Mouse (Mus musculus) CH12.LX (cell line): ENCODE results near the gene Aldoart2. TPM values are rescaled to one million over a fixed set of nuclear protein-coding genes. Genes with fewer than 3 reads are reported as not detected.

Experiments
- DNase-seq: peaks from one replicate; pipeline ENCODE4 v3.0.0-alpha.2; 2013; ENCODE audit errors: extremely low read depth
- H3K27ac ChIP-seq: 2 replicates; pipeline ENCODE4 v1.5.1; 2012; ENCODE audit warnings: low read depth, mild to moderate bottlenecking, control low read depth, moderate library complexity; ENCODE audit not compliant: insufficient read depth
- H3K27me3 ChIP-seq: replicated peaks from 2 replicates; pipeline ENCODE3; 2012; ENCODE audit warnings: inconsistent platforms
- H3K36me3 ChIP-seq, 2 experiments: replicated peaks in 1 of 2; 2 replicates each; pipeline versions ENCODE3 to v1.6.1; 2012; ENCODE audit warnings: inconsistent platforms in 1 of 2, low read length in 1 of 2, mild to moderate bottlenecking in 1 of 2, mixed read lengths in 1 of 2, moderate library complexity in 1 of 2; ENCODE audit not compliant: control insufficient read depth in 1 of 2, insufficient read depth in 1 of 2
- H3K4me1 ChIP-seq, 2 experiments: 2 replicates each; pipeline ENCODE4 v1.6.1; 2012; ENCODE audit warnings: inconsistent platforms in 1 of 2, moderate library complexity in 1 of 2; ENCODE audit not compliant: insufficient read depth in 2 of 2, control insufficient read depth in 1 of 2
- H3K4me2 ChIP-seq: 2 replicates; pipeline ENCODE4 v1.6.1; 2012; ENCODE audit warnings: low read depth, mild to moderate bottlenecking, control low read depth; ENCODE audit not compliant: poor library complexity, insufficient read depth, severe bottlenecking
- H3K4me3 ChIP-seq, 3 experiments: fragments of 150-350 bp in 1 of 3; sonication (generic) in 1 of 3; replicated peaks in 1 of 3; 2 replicates each; pipeline versions ENCODE3 to v1.5.1; 2011 to 2012; ENCODE audit warnings: low read depth in 2 of 3, low read length in 2 of 3, mild to moderate bottlenecking in 2 of 3, moderate library complexity in 2 of 3, control low read depth in 1 of 3, improper control_type of control experiment in 1 of 3, inconsistent platforms in 1 of 3, mixed read lengths in 1 of 3; ENCODE audit not compliant: poor library complexity in 1 of 3
- H3K79me2 ChIP-seq: replicated peaks from 2 replicates; pipeline ENCODE4 v1.6.1; 2012; ENCODE audit warnings: mild to moderate bottlenecking, moderate library complexity; ENCODE audit not compliant: control insufficient read depth, poor library complexity, insufficient read depth, severe bottlenecking; ENCODE audit errors: extremely low read depth
- H3K9ac ChIP-seq: 2 replicates; pipeline ENCODE4 v1.6.1; 2012; ENCODE audit warnings: low read depth, mild to moderate bottlenecking, control low read depth, moderate library complexity; ENCODE audit not compliant: insufficient read depth
- H3K9me3 ChIP-seq: replicated peaks from 2 replicates; pipeline ENCODE3; 2012; ENCODE audit warnings: low read length, inconsistent platforms, mixed read lengths
- BHLHE40 ChIP-seq: IDR thresholded peaks from 2 replicates; pipeline ENCODE4 v1.6.1; 2011; ENCODE audit warnings: mild to moderate bottlenecking, low read depth, low read length, improper control_type of control experiment
- CHD1 ChIP-seq: IDR thresholded peaks from 2 replicates; pipeline ENCODE4 v1.6.1; 2012; ENCODE audit warnings: low read depth, low read length, improper control_type of control experiment, inconsistent platforms
- CTCF ChIP-seq, 2 experiments: IDR thresholded peaks in 1 of 2; conservative IDR thresholded peaks in 1 of 2; 2 replicates each; pipeline ENCODE4 v1.5.1; 2011 to 2012; ENCODE audit warnings: low read depth in 2 of 2, low read length in 2 of 2, improper control_type of control experiment in 1 of 2, inconsistent platforms in 1 of 2, mild to moderate bottlenecking in 1 of 2, moderate library complexity in 1 of 2
- EP300 ChIP-seq: IDR thresholded peaks from 2 replicates; pipeline ENCODE4 v1.6.1; 2011; ENCODE audit warnings: low read length, improper control_type of control experiment
- GABPA ChIP-seq: IDR thresholded peaks from 2 replicates; pipeline ENCODE4 v1.6.1; 2012; ENCODE audit warnings: low read depth, low read length, improper control_type of control experiment, inconsistent platforms; ENCODE audit not compliant: insufficient replicate concordance
- IRF4 ChIP-seq: IDR thresholded peaks from 2 replicates; pipeline ENCODE4 v1.6.1; 2014; ENCODE audit warnings: low read depth, mild to moderate bottlenecking, inconsistent platforms, low read length, improper control_type of control experiment
- KAT2A ChIP-seq: IDR thresholded peaks from 2 replicates; pipeline ENCODE4 v1.6.1; 2012; ENCODE audit warnings: low read length, improper control_type of control experiment, inconsistent platforms; ENCODE audit not compliant: insufficient replicate concordance
- MEF2A ChIP-seq: IDR thresholded peaks from 2 replicates; pipeline ENCODE4 v1.6.1; 2014; ENCODE audit warnings: low read depth, mild to moderate bottlenecking, inconsistent platforms, low read length, improper control_type of control experiment, borderline replicate concordance
- NRF1 ChIP-seq: IDR thresholded peaks from 2 replicates; pipeline ENCODE4 v1.6.1; 2014; ENCODE audit warnings: low read depth, mild to moderate bottlenecking, inconsistent platforms, low read length, improper control_type of control experiment, moderate library complexity
- POLR2A ChIP-seq: IDR thresholded peaks from 2 replicates; pipeline ENCODE4 v1.6.1; 2011; ENCODE audit warnings: low read depth, mild to moderate bottlenecking, improper control_type of control experiment, low read length
- POLR2AphosphoS2 ChIP-seq: IDR thresholded peaks from 2 replicates; pipeline ENCODE4 v1.6.1; 2011; ENCODE audit warnings: low read depth, low read length, improper control_type of control experiment
- RAD21 ChIP-seq: IDR thresholded peaks from 2 replicates; pipeline ENCODE4 v1.6.1; 2011; ENCODE audit warnings: low read depth, mild to moderate bottlenecking, low read length, improper control_type of control experiment, moderate library complexity
- SMC3 ChIP-seq: IDR thresholded peaks from 2 replicates; pipeline ENCODE4 v1.6.1; 2011; ENCODE audit warnings: low read depth, low read length, improper control_type of control experiment
- UBTF ChIP-seq: IDR thresholded peaks from 2 replicates; pipeline ENCODE4 v1.6.1; 2012; ENCODE audit warnings: low read depth, mild to moderate bottlenecking, inconsistent platforms, low read length, improper control_type of control experiment, moderate library complexity
- ZC3H11A ChIP-seq: IDR thresholded peaks from 2 replicates; pipeline ENCODE4 v1.6.1; 2012; ENCODE audit warnings: low read depth, mild to moderate bottlenecking, inconsistent platforms, low read length, improper control_type of control experiment
- dilution Hi-C: fragments of 300-500 bp; cut with MboI; formaldehyde crosslinking; loops from 2 replicates; pipeline ENCODE4 v1.14.3; 2020; ENCODE audit warnings: low sequenced_read_pairs; ENCODE audit not compliant: extremely low pct_unique_long_range_greater_than_20kb, extremely low pct_ligation_motif_present
- in situ Hi-C: fragments of 300-500 bp; cut with MboI; formaldehyde crosslinking; loops from 3 replicates; pipeline ENCODE4 v1.14.3; 2019; ENCODE audit warnings: low sequenced_read_pairs, low pct_ligation_motif_present, low pct_unique_long_range_greater_than_20kb, mixed read lengths
- polyA plus RNA-seq: library from polyadenylated mRNA; unstranded; fragments of >175 nt; gene quantifications from 2 replicates; pipeline ENCODE4 v1.2.1, GENCODE M21; 2012; ENCODE audit warnings: low read depth; ENCODE audit not compliant: insufficient read length
- total RNA-seq, 2 experiments: library from RNA; depleted of rRNA; stranded (reverse); fragments of 300-350 nt in 1 of 2; fragments of >200 nt in 1 of 2; gene quantifications; 2 replicates each; pipeline ENCODE4 v1.2.3; 2012 to 2014

The Aldoart2 gene
- total and polyA plus RNA-seq, 3 experiments, result not detected

DNA sequence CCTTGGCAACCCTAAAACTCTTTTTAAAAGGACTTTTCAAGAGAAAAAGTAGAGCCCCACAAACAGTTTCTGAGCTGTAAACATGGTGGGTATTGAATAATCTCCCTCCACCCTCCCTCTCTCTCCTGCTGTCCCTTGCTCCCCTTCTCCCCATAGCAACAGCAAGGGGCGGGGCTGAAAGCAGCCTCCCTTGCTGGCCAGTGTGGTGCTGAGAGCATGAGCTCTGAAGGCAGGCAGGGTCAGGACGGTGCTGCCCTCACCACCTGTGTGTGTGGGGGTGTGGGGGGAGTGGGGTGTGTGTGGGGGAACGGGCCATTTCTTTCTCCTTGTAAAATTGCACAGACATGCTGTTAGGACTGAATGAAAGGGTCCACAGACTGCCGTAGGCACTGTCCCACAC, 42.9 kb downstream of the Aldoart2 start:
- dilution Hi-C loops, result no loop called here
- H3K36me3 ChIP-seq, result peaks cover 7 to 30% of the 10 kb centered on the region in 2 experiments
- no peak overlapping the region for H3K4me2 ChIP-seq
- H3K9me3 ChIP-seq, result no peaks in the 10 kb centered on the region
- DNase-seq, result no peak
- no peak overlapping the region for H3K9ac ChIP-seq
- no peaks in the 10 kb centered on the region for H3K27me3 ChIP-seq
- in situ Hi-C loops, result no loop called here
- no peak overlapping the region for H3K27ac ChIP-seq
- no peak overlapping the region for H3K4me3 ChIP-seq
- no peaks in the 10 kb centered on the region for H3K79me2 ChIP-seq
- H3K4me1 ChIP-seq, result no peaks in the 10 kb centered on the region; a peak in 1 of 4 replicates
- TF ChIP-seq SMC3 (no peak), ZC3H11A (no peak), POLR2A (no peak), IRF4 (no peak), CTCF (conservative IDR thresholded peaks at IDR 0.05 in 1 of 2, IDR thresholded peaks at IDR 0.05 in 1 of 2; ENCODE audit: low read depth in 2 of 2, low read length in 2 of 2) (no peak), KAT2A (no peak)

GRCm38 (mm10) chr12:55610812-55611211, 45.8 kb downstream of the Aldoart2 start:
- no peaks in the 10 kb centered on the region for H3K27me3 ChIP-seq
- H3K4me3 ChIP-seq, result no peak overlapping the region
- no peak for TF ChIP-seq MEF2A
- TF ChIP-seq RAD21, result no peak
- no peak for TF ChIP-seq BHLHE40
- TF ChIP-seq CHD1, result no peak
- no peak for TF ChIP-seq GABPA
- no peak for TF ChIP-seq NRF1
- no peak for TF ChIP-seq EP300
- TF ChIP-seq POLR2AphosphoS2, result no peak
- no peak for TF ChIP-seq KAT2A
- TF ChIP-seq UBTF, result no peak
- TF ChIP-seq, all 38 proteins: peak for 0
- Histone ChIP-seq H3K4me2 (no peak overlapping the region), H3K4me1 (no peaks in the 10 kb centered on the region; a peak in 1 of 4 replicates), H3K36me3 (peaks cover 7 to 14% of the 10 kb centered on the region in 2 experiments), H3K79me2 (no peaks in the 10 kb centered on the region), H3K9ac (no peak overlapping the region), H3K9me3 (no peaks in the 10 kb centered on the region), H3K27ac (no peak overlapping the region)
- dilution Hi-C loops (no loop called here), in situ Hi-C loops (no loop called here)
- DNase-seq, result no peak

Other genes with a start within 250 kb of the Aldoart2 start
- 271 and 319 TPM in 2 replicates for gene Psma6, start 181.0 kb upstream of the Aldoart2 start, total RNA-seq (2012; rRNA removed)
- 585 and 610 TPM in 2 replicates for gene Psma6, start 181.0 kb upstream of the Aldoart2 start, total RNA-seq (2014; rRNA removed)
- gene Psma6, start 181.0 kb upstream of the Aldoart2 start, polyA plus RNA-seq, result 307 and 352 TPM in 2 replicates
- 465 and 702 TPM in 2 replicates for gene Nfkbia, start 72.6 kb upstream of the Aldoart2 start, total RNA-seq (2012; rRNA removed)
- 138 and 178 TPM in 2 replicates for gene Nfkbia, start 72.6 kb upstream of the Aldoart2 start, total RNA-seq (2014; rRNA removed)
- gene Nfkbia, start 72.6 kb upstream of the Aldoart2 start, polyA plus RNA-seq, result 115 and 143 TPM in 2 replicates
- not detected in 2 replicates for gene Insm2, start 34.2 kb downstream of the Aldoart2 start, total RNA-seq (2012; rRNA removed)
- not detected in 2 replicates for gene Insm2, start 34.2 kb downstream of the Aldoart2 start, total RNA-seq (2014; rRNA removed)
- gene Insm2, start 34.2 kb downstream of the Aldoart2 start, polyA plus RNA-seq, result not detected in 2 replicates